Mouse (Mus musculus) embryonic facial prominence, embryonic 15.5 days (tissue): ENCODE results near the gene Irf2bp2. TPM values are rescaled to one million over a fixed set of nuclear protein-coding genes. Genes with fewer than 3 reads are reported as not detected.

Source experiments
- ATAC-seq: fragments of 200-750 bp; cut with Nextera tagmentation; 2 replicates; pipeline ENCODE4 v1.8.0; 2017; ENCODE audit warnings: low read depth, moderate TSS enrichment; ENCODE audit not compliant: insufficient number of reproducible peaks, low FRiP score, low TSS enrichment
- H3K27ac ChIP-seq: fragments of 300-500 bp; sonication (generic); replicated peaks from 2 replicates; pipeline ENCODE4 v1.5.1; 2015; ENCODE audit warnings: mild to moderate bottlenecking, inconsistent platforms
- H3K27me3 ChIP-seq: fragments of 300-500 bp; sonication (generic); 2 replicates; pipeline ENCODE4 v1.6.1; 2015; ENCODE audit warnings: inconsistent platforms
- H3K36me3 ChIP-seq: fragments of 300-500 bp; sonication (generic); 2 replicates; pipeline ENCODE4 v1.6.1; 2015; ENCODE audit warnings: mild to moderate bottlenecking, inconsistent platforms
- H3K4me1 ChIP-seq: fragments of 300-500 bp; sonication (generic); 2 replicates; pipeline ENCODE4 v1.6.1; 2015; ENCODE audit warnings: inconsistent platforms
- H3K4me2 ChIP-seq: fragments of 300-500 bp; sonication (generic); replicated peaks from 2 replicates; pipeline ENCODE4 v1.6.1; 2015; ENCODE audit warnings: mild to moderate bottlenecking, inconsistent platforms
- H3K4me3 ChIP-seq: fragments of 300-500 bp; sonication (generic); replicated peaks from 2 replicates; pipeline ENCODE4 v1.5.1; 2015; ENCODE audit warnings: mild to moderate bottlenecking, inconsistent platforms
- H3K9ac ChIP-seq: fragments of 300-500 bp; sonication (generic); 2 replicates; pipeline ENCODE4 v1.6.1; 2015; ENCODE audit warnings: inconsistent platforms
- H3K9me3 ChIP-seq: fragments of 300-500 bp; sonication (generic); replicated peaks from 2 replicates; pipeline ENCODE4 v1.6.1; 2016; ENCODE audit warnings: inconsistent platforms
- WGBS: fragments of 180-500 bp; shearing (Covaris S2); methylation state at CpG from one replicate; pipeline ENCODE4 v1.1.7; 2015; 5-methylcytosine and 5-hydroxymethylcytosine counted together
- polyA plus RNA-seq: library from polyadenylated mRNA; unstranded; fragments of >200 nt; fragmentation: Nextera tagmentation; extraction: Ambion mirVana; gene quantifications from 2 replicates; pipeline ENCODE4 v1.2.1, GENCODE M21; 2015

Gene Irf2bp2
- polyA plus RNA-seq, 1 experiment from 2014 or later = 12.5 TPM

GRCm38 (mm10) chr8:126546480-126546879, 47.3 kb downstream of the Irf2bp2 start:
- H3K27ac ChIP-seq = no peak overlapping the region
- no peak overlapping the region for H3K9ac ChIP-seq
- 68% methylated on average over 1 of the region's 1 CpGs for WGBS
- H3K4me2 ChIP-seq = no peak overlapping the region
- peaks cover 12% of the 10 kb centered on the region for H3K4me1 ChIP-seq
- ATAC-seq = no peak
- no peaks in the 10 kb centered on the region for H3K27me3 ChIP-seq
- H3K36me3 ChIP-seq = no peaks in the 10 kb centered on the region
- H3K4me3 ChIP-seq = no peak overlapping the region
- H3K9me3 ChIP-seq = no peaks in the 10 kb centered on the region

GRCm38 (mm10) chr8:126543407-126543806, 50.4 kb downstream of the Irf2bp2 start:
- no peak overlapping the region for H3K4me2 ChIP-seq
- H3K4me3 ChIP-seq = no peak overlapping the region
- no peak for ATAC-seq
- no peaks in the 10 kb centered on the region for H3K36me3 ChIP-seq
- H3K9ac ChIP-seq = no peak overlapping the region
- H3K9me3 ChIP-seq = no peaks in the 10 kb centered on the region
- no peak overlapping the region for H3K27ac ChIP-seq
- WGBS = 76% methylated on average over 8 of the region's 8 CpGs
- H3K27me3 ChIP-seq = no peaks in the 10 kb centered on the region
- H3K4me1 ChIP-seq = peaks cover 23% of the 10 kb centered on the region

GRCm38 (mm10) chr8:126542757-126543156, 51.0 kb downstream of the Irf2bp2 start:
- no peaks in the 10 kb centered on the region for H3K36me3 ChIP-seq
- ATAC-seq = no peak
- WGBS = 66% methylated on average over 5 of the region's 5 CpGs
- H3K4me1 ChIP-seq = peaks cover 29% of the 10 kb centered on the region
- H3K27me3 ChIP-seq = no peaks in the 10 kb centered on the region
- H3K27ac ChIP-seq = no peak overlapping the region
- no peak overlapping the region for H3K9ac ChIP-seq
- no peak overlapping the region for H3K4me3 ChIP-seq
- no peak overlapping the region for H3K4me2 ChIP-seq
- H3K9me3 ChIP-seq = no peaks in the 10 kb centered on the region

- Histone ChIP-seq H3K9me3 (no peaks in the 10 kb centered on the region), H3K4me3 (no peak overlapping the region), H3K9ac (no peak overlapping the region), H3K4me2 (no peak overlapping the region), H3K4me1 (peaks cover 35% of the 10 kb centered on the region), H3K36me3 (no peaks in the 10 kb centered on the region), H3K27ac (no peak overlapping the region), H3K27me3 (no peaks in the 10 kb centered on the region)
- 69% methylated on average over 10 of the region's 10 CpGs for whole genome bisulfite sequencing
- ATAC-seq = no peak
Measured at GRCm38 (mm10) chr8:126542090-126542689, 51.6 kb downstream of the Irf2bp2 start.

GRCm38 (mm10) chr8:126540298-126540697, 53.5 kb downstream of the Irf2bp2 start:
- Histone ChIP-seq H3K4me2 (no peak overlapping the region), H3K27me3 (no peaks in the 10 kb centered on the region), H3K36me3 (no peaks in the 10 kb centered on the region), H3K27ac (peak overlapping the region; percentile 48; the same call in 1 of the 2 replicates), H3K4me1 (peaks cover 51% of the 10 kb centered on the region), H3K9ac (no peak overlapping the region), H3K4me3 (no peak overlapping the region), H3K9me3 (no peaks in the 10 kb centered on the region)
- ATAC-seq = no peak
- 83% methylated on average over 5 of the region's 5 CpGs for WGBS

GRCm38 (mm10) chr8:126539355-126540093, 54.3 kb downstream of the Irf2bp2 start:
- ATAC-seq = no peak
- no peak overlapping the region for H3K4me2 ChIP-seq
- peaks cover 51% of the 10 kb centered on the region for H3K4me1 ChIP-seq
- WGBS = 65% methylated on average over 10 of the region's 10 CpGs
- no peaks in the 10 kb centered on the region for H3K27me3 ChIP-seq
- no peaks in the 10 kb centered on the region for H3K36me3 ChIP-seq
- H3K4me3 ChIP-seq = no peak overlapping the region
- H3K9me3 ChIP-seq = no peaks in the 10 kb centered on the region
- peak overlapping the region; percentile 85; the same call in 1 of the 2 replicates for H3K27ac ChIP-seq
- no peak overlapping the region for H3K9ac ChIP-seq

- Histone ChIP-seq H3K36me3 (no peaks in the 10 kb centered on the region), H3K27me3 (no peaks in the 10 kb centered on the region), H3K9me3 (no peaks in the 10 kb centered on the region), H3K4me3 (no peak overlapping the region), H3K4me1 (peaks cover 51% of the 10 kb centered on the region), H3K9ac (no peak overlapping the region), H3K4me2 (no peak overlapping the region), H3K27ac (peak overlapping the region; percentile 85)
- WGBS = 8% methylated on average over 12 of the region's 12 CpGs
- ATAC-seq = peak; percentile 44; the same call in 1 of the 2 replicates
Measured at GRCm38 (mm10) chr8:126538648-126539354, 55.0 kb downstream of the Irf2bp2 start.

Other genes with a start within 250 kb of the Irf2bp2 start
- gene Coa6, start 171.5 kb downstream of the Irf2bp2 start, polyA plus RNA-seq = 44.8 and 48.9 TPM in 2 replicates
- 2.4 and 3.0 TPM in 2 replicates for gene Tarbp1, start 118.9 kb downstream of the Irf2bp2 start, polyA plus RNA-seq